Mouse (Mus musculus) ovary, postnatal 10 days (tissue): ENCODE measurements around the gene Frs3.

ENCODE experiments used
- DNase-seq: peaks from one replicate; pipeline ENCODE4 v3.0.0; 2022; ENCODE audit warnings: low spot score

Frs3 gene

DNA sequence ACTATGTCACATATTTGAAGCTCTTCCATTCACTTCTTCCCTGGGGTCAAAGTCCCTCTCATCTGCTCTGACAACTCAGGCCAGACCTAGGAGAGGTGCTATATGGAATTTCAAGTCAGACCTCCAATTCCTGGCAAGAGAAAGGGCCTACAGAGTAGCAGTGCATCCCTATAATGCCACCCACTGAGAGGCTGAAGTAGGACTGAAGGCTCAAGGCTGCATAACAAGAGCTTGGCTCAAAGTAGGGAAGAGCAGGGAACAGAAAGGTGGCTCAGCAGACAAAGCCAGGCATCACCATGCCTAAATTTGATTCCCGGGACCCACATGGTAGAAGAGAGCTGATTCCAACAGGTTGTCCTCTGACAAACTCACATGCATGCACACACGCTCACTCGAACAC lies 2.8 kb downstream of the Frs3 start:
- DNase-seq, result no peak

DNA sequence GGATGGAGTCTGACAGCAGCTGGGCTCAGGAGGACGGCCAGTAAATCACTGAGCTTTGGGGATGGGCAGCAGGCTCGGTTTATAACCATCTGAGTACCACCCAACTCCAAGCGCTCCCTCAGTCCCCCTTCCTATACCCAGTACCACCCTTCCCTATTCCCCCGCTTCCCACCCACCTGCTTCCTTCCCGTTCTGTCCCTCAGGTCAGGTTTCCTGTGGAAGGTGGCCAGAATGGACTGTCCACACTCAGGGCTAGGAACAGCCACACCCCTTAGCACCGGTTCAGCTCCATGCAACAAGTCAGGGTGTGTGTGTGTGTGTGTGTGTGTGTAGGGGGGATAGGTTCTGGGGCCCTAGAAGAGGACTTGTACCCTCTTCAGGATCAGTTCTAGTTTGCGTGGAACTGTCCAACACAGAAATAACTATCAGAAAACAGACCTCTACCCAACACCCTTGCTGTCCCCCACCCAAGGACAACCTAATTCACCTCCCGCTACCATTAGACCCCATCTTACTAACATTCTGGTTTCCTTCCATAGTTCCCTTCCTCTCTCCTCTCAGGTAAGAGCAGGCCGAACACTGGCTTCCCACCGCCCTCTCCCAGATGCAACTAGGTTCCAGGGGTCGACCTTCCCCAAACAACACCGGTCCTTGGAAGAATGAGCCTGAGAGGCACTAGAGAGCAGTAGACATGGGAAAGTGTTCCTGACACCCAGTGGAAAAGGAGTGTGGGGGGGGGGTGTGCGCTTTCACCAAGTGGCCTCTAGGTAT lies 5.0 kb downstream of the Frs3 start:
- DNase-seq, result no peak

DNA sequence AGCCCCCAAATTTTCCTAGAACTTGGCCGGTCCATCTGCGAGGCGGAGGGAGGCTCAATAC lies 5.4 kb downstream of the Frs3 start, which contains the start of gene Gm21981:
Gm21981 (minus strand) TSS at position 14 of the 61 bp plus-strand sequence.
- no peak for DNase-seq

DNA sequence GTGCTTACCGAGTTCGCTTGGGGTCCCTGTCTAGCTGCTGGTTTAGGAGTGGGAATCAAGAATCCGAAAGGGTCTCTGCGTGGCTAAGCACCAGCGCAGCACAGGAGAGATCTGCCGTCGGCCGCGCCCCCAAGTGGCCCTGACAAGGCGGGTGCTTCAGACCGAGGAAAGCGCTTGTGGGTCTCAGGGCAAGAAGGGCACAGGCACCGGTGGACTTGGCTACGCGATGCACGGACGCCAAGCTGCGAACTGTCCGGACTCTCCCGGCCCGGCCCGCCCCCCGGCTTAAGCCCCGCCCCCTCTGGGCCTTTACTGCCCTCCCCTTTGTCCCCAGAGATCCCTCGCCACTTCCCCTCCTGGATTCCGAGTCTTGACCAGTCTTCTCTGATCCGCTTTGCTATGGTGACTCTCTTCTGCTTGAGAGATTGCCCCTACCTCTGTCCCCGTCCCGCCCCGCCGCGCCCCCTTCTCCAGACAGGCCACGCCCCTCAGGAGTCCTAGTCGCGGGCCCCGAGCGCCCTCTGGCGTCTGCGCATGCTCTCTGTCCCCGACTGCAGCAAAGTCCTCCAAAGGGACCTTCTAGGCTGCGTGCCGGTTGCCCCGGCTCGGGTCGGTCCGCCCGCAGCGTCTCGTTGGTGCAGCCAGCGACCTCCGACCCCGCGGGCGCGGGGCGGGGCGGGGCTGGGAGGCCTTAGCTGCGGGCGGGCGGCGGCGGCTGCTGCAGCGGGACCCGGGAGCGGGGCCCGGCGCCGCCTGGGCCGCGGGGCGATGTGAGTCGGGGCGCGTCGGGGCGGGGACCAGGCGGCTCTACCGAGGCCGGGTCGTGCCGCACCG lies 5.9 kb downstream of the Frs3 start, which contains the start of gene Prickle4:
Prickle4 (minus strand) TSS at position 234 of the 834 bp plus-strand sequence.
- peak; percentile 97 for DNase-seq

DNA sequence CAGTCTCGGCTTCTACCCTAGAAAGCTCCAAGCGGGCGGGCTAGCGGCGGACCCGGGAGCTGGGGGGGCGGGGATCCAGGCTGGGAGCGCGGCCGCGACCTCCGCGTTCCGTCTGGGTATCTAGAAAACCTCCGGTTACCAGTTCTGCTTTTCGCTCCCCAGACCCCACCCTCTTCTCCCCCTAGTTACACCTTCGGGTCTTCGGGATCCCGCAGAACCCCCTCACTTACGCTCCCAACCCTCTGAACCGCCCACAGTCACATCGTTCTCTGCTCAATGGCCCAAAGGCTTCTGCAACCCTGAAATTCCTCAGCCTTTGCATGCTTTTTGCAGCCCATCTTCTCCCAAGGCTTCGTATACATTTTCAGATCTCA lies 6.5 kb downstream of the Frs3 start:
- DNase-seq, result no peak

DNA sequence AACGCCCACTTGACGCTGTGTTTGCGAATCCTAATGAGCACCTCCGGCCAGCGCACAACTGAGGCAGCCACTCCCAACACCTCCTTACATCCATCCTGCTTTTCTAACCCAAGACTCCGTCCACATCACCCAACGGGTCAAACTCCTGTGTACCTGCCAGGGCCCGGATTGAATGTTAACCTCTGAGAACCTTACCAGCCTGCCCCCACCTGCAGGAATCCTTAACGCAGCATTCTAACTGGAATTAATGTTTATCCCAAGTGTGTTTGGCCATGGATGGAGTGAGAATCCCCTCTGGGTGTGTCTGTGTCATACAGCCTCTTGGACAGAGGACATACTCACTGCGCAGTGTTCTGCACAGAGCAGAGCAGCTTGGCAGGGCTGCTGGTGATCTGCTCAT lies 9.3 kb downstream of the Frs3 start:
- no peak for DNase-seq

DNA sequence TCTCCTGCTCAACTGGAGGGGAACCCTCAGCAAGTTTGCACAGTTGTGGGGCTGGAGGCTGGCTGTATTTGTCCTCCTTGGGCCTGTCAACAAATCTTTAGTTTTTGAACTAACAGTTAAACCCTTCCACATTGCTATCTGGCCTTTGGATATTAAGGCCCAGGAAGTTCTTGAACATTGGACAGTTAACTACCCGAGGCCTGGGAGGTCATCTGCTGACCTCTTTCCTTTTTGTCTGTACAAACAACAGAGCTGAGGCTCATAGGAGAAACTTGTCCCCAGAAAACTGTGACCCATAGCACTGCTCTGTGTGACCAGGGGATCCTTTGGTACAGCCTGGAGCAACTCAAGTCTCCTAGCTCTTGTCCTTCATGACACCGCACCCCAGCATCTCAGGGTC lies 10.2 kb downstream of the Frs3 start:
- DNase-seq, result no peak

DNA sequence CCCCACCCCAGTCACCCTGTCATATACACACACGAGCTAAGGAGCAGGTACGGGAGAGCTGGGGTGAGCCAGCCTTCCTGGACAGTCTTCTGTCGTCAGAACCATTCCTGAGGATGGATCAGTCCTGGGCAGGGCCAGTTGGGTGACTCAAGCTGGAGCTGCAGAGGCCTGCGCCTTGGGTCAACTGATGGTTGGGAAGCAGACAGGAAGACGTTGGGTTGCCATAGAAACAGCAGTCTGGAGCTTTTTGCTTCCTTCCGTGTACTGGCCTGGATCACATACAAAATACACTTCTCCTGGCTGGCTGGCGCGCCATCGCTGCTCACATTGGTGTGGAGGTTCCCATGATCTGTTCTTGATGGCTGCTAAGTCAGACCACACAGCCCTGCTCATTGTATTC lies 13.0 kb downstream of the Frs3 start:
- no peak for DNase-seq

DNA sequence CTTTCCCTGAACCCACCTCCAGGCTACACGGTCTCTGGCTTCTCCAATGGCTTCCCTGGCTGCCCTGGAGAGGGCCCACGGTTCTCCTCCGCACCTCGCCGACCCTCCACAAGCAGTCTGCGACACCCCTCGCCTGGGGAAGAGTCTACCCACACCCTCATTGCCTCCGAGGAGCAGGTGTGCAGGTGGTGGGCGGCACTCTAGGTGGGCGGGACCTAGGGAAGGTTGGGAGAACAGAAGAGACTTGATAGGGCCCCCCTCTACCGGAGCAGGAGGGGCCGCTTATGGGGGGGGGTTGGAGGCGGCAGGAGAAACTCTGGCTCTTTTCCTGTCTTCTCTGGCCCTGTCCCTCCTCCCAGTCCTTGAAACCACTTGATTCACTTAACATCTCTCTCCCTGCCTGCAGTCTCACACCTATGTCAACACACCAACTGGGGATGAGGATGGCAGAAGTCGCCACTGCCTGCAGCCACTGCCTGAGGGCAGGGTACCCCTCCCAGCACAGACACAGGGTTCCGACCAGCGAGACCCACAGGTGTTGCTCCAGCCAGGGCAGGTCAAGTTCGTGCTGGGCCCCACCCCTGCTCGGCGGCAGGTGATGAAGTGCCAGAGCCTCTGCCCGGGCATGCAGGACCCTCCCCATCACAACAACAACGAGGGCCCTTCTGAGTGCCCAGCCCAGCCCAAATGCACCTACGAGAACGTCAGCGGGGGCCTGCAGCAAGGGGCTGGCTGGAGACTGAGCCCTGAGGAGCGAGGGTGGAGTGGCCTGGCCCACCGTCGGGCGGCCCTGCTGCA lies 13.9 kb downstream of the Frs3 start:
- DNase-seq, result no peak

DNA sequence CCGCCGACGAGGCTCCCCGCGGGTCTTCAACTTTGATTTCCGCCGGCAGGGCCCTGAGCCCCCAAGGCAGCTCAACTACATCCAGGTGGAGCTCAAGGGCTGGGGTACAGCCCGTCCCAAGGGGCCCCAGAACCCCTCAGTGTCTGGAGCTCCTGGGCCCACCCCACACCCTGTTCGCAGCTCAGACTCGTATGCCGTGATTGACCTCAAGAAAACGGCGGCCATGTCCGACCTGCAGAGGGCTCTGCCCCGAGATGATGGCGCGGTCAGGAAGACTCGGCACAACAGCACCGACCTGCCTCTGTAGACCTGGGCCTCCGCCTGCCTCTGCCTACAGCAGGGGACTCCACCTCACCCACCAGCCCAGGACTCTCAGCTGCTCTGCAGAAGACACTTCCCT lies 14.7 kb downstream of the Frs3 start:
- DNase-seq, result no peak

DNA sequence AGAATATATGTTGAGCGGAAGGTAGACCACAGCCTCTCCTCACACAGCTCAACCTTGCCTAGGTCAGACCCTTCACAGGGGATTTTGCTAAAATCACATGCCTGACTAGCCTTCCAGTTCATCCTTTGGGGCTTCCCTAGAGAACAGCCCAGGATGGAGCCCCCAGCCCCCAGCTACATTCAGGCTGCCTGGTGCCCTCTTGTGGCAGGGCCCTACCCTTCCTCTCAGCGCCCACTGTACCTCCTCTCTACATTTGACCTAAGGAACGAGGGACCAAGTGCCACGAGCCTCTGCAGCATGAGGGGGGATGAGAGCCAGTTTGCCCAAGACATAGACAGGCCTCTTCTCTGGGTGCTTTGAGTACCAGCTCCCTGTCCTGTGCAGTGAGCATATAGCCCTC lies 15.9 kb downstream of the Frs3 start:
- DNase-seq, result no peak

DNA sequence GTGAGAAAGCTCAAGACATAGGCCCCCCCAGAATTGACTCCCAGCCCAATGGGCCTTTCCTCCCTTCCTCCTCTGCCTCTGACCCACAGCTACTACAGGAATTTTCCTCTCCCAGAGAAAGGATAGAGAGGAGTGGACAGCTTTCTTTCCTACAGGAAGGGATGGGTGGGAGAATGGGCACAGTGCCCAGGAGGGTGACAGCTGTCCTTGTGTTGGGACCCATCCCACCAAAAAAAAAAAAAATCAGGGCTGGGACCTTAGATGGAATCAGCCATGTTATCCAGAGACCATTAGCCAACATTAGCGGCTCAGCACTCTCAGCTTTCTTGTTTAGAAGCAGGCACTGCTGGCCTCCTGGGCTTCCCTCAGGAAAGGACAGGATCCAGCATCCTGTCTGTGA lies 17.4 kb downstream of the Frs3 start:
- DNase-seq, result no peak

DNA sequence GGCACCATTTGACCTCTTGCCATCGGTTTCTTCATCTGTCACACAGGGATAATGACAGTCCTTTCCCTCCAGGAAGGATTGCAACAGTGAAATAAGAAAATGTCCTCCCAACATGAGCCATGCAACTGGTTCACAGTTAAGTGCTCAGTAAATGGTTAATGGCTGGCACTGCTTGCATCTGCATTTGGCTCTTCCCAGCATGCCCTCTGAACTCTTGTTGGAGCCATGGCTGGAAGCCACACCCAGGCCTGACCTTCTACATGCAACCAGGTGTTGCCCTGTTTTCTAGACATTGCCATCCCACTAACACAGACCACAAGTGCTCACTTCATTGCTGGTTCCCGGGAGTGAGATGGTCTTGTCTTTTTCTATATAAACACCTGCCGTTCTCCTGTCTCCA lies 19.1 kb downstream of the Frs3 start:
- no peak for DNase-seq

DNA sequence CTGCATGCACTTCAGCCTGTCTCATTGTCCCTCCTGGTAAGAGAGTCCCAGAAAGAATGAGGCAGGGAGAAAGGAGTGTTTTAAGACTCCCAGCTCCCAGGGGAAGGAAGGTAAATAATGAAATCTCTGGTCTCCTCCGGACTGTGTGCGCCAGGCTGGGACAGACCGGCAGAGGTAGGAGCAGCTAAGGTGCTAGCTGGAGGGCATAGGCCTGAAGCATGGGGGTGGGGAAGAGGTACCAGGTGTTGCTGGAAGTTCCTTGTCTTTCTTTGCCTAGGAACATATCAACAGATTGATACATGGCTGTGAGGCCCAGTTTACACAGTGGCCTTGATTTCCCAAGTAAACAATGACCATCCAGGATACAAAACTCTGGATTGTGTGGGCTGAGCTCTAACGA lies 20.1 kb downstream of the Frs3 start:
- DNase-seq, result no peak

DNA sequence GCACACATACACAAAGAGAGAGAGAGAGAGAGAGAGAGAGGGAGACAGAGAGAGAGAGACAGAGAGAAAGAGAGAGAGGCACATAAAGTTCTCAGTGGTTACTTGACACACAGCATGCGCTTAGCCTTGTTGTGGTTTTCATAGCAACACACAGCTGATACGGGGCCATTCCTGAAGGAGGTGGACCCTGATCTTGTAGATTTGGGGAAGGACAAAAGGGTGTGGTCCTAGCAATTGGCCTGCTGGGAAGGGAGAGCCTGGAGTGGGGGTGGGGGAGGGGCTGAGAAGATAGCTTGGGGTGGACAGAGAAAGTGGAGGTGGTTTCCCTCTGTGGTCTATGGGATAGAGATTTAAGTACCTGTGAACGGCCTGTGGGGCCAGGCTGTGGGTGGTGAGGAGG lies 21.2 kb downstream of the Frs3 start:
- DNase-seq, result no peak

DNA sequence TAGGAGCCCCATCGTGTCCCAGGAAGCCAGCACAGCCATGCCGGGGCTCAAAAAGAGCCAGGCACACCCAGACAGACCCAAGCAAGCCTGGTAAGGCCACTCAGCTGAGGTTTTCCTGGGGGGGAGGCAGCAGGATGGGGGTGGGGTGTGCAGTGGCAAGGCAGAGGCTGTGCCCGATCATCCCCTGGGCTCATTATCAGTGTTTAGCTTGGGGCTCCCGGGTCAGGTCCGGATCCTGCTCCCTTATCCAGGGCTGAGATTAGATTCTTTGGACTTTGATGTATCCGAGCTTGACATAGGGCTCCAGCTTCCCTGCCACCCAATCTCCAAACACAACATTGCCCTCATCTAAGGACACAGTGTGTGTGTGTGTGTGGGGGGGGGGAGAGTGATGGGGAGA lies 23.1 kb downstream of the Frs3 start:
- no peak for DNase-seq

DNA sequence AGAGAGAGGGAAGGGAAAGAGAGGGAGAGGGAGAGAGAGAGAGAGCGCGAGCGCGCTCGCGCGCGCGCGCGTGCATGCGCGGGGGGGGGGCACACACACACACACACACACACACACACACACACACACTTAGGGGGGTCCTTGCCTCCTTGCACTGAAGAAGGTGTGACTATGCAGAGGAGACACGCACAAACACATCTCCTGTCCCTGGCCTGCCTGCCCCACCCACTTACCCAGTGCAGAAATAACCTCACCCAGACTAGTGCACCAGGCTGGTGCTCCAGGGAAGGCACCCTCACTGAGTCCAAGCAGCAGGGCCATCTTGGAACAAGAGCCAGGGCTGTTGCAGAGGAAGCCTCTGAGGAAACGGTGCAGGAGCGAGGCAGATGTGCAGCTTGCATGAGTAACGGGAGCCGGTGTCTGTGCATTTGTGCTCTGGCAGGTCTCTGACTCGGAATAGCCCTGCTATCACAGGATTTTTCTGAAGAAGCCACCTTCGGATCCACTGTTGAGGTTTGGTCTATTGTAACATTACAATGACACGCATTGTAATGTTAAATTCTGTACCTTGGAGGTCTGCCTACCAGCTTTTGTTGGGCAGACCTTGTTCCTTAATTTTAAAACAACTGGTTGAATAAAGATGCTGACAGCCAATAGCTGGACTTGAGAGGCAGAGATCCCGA lies 24.2 kb downstream of the Frs3 start:
- no peak for DNase-seq

DNA sequence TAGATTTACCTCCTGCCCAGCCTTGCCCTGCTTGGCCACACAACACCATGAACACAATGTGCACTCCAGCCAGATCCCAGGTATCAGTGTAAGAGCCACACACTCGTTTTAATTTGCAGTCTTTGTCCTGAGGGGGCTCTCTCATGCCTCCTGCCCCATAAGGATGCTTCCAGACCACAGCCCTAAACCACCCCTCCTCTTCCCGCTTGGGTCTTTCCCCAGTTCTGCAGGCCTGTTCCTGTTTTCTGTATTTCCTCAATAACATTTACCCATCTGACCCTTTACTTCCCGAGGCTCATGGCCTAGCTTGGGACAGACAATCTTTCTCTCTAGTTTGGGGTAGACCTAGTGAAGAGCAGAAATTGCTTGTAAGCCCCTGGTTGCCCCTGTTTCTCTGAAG lies 26.2 kb downstream of the Frs3 start:
- no peak for DNase-seq

DNA sequence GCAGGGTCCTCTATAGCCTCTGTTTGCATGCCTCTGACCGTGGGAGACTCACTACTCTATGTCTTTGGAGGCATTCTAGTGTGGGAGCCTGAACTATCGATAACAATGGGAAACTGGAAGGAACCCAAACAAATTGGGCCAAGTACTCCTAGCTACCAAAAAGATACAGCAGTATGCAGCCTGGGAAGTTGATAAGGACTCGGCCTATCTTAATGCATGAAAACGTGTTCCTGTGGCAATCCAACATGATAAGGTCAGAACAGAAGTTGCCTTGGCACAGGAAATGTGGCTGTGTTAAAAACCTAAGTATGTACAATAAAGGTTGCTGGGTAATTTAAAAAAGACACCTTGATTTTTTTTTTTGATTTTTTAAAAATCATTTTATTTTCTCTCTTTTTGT lies 32.4 kb downstream of the Frs3 start:
- no peak for DNase-seq

DNA sequence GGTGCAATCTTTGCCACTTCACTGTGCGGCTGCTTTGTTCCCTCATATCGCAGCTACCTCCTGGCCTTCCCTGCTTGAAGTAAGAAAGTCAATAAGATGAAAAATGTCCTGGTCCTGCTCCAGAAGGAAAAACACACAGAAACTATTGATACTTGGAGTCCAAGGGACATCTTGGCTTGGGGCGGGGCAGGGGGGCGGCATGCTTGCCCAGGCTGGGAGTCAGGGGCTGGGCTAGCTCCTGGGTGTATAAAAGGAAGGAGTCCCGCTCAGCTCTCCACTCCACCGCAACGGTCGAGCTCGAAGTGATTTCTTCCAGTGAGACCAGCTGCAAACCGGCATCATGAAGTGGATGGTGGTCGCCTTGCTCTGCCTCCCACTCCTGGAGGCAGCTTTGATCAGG lies 37.7 kb downstream of the Frs3 start, which contains the start of gene Pgc:
Pgc (plus strand) TSS at position 277 of the 400 bp plus-strand sequence.
- DNase-seq, result no peak

DNA sequence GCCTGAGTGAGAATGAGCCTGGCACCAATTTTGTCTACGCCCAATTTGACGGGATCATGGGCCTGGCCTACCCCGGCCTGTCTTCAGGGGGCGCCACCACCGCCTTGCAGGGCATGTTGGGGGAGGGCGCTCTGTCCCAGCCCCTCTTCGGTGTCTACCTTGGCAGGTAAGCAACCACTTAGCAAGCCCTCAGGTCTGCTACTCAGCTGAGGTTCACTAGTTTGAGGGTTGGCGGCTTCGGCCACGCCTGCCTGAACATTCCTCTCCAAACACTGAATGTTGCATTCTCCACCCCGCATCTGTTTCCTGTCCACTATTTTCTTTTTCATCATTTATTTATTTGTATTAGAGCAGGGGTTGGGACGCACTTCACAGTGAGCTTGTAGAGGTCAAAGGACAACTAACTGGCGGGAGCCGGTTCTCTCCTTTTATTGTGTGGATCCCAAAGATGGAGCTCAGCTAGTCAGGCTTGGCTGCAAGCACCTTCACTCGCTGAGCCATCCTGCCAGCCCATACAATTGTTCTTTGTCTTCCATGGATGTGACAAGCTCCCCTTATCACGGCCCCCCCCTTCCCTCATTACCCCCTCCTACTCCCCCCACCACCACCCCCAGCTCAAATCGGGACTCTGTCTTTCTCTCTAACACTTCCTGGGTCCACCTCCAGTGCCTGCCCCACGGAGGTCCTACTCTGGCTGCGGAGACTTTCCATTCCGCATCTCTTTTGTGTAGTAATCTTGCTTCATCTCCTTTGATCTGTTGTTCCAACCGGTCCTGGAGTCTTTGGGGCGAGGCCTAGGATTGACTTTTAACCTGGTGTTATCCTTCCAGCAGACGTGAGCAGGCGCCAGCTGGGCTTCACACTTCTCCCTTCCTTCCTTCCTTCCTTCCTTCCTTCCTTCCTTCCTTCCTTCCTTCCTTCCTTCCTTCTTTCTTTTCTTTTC lies 42.1 kb downstream of the Frs3 start:
- no peak for DNase-seq
